Mouse (Mus musculus) erythroblast, embryonic 14.5 days (primary cell): ENCODE results near the gene Krtap2-4. TPM values are rescaled to one million over a fixed set of nuclear protein-coding genes. Genes with fewer than 3 reads are reported as not detected.

ENCODE experiments used
- H3K27me3 ChIP-seq: 2 replicates; pipeline ENCODE4 v1.6.1; 2012; ENCODE audit warnings: inconsistent platforms; ENCODE audit not compliant: control insufficient read depth
- H3K36me3 ChIP-seq: 2 replicates; pipeline ENCODE4 v1.6.1; 2012; ENCODE audit warnings: mild to moderate bottlenecking, inconsistent platforms; ENCODE audit not compliant: control insufficient read depth
- H3K4me1 ChIP-seq: 2 replicates; pipeline ENCODE4 v1.6.1; 2012; ENCODE audit warnings: inconsistent platforms; ENCODE audit not compliant: control insufficient read depth
- H3K4me3 ChIP-seq: replicated peaks from 2 replicates; pipeline ENCODE3; 2012; ENCODE audit warnings: moderate library complexity, mild to moderate bottlenecking, inconsistent platforms
- H3K9me3 ChIP-seq: 2 replicates; pipeline ENCODE4 v1.6.1; 2012; ENCODE audit warnings: low read length, inconsistent platforms, mixed read lengths; ENCODE audit not compliant: control insufficient read depth
- GATA1 ChIP-seq: IDR thresholded peaks from 2 replicates; pipeline ENCODE4 v1.6.1; 2012; ENCODE audit warnings: low read length, inconsistent platforms, mixed read lengths
- TAL1 ChIP-seq: IDR thresholded peaks from 3 replicates; pipeline ENCODE4 v1.6.1; 2012; ENCODE audit warnings: low read length, inconsistent platforms, mixed read lengths
- polyA plus RNA-seq: library from polyadenylated mRNA; stranded (reverse); fragments of >175 nt; gene quantifications from 2 replicates; pipeline ENCODE4 v1.2.3, GENCODE M21; 2012

Krtap2-4 gene
- polyA plus RNA-seq, 1 experiment, result not detected

DNA sequence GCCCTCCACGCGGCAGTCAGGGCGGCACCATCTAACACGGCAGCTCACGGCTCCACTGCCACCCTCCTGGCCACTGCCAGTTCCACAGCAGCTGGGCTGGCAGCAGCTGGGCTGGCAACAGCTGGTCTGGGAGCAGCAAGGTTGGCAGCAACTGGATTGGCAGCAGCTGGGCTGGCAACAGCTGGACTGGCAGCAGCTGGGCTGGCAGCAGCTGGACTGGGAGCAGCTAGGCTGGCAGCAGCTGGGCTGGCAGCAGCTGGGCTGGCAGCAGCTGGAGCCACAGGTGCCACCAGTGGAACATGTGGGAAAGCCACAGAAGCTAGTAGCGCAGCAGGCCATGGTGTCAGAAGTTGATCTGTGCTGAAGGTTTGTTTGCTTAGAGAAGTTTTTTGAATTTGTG is 23.7 kb downstream of the Krtap2-4 start, which contains the start of gene Krtap1-3:
Krtap1-3 (minus strand) TSS at position 359 of the 400 bp plus-strand sequence.
- H3K36me3 ChIP-seq, result no peaks in the 10 kb centered on the region
- H3K4me3 ChIP-seq, result no peak within 1 kb of the TSS
- no peaks in the 10 kb centered on the region for H3K27me3 ChIP-seq
- TF ChIP-seq GATA1 (no peak), TAL1 (no peak)
- peaks cover 2% of the 10 kb centered on the region; the same call in 1 of the 2 replicates for H3K9me3 ChIP-seq
- H3K4me1 ChIP-seq, result no peaks in the 10 kb centered on the region

DNA sequence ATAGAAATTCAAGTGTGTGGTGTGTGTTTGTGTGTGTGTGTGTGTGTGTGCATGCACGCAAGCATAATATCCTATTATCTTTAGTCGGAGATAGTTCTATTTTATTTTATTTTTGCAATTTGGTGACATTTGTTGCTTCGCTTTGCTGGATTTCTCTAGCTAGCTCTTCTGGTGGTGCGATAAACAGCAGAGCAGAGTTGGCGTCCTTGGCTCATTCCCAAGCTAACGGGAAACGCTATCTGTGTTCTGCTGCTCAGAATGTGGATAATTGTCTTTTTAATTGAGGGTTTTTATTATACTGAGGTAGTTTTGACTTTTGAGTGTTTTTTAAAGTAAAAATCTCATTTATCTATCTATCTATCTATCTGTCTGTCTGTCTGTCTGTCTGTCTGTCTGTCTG is 29.6 kb downstream of the Krtap2-4 start:
- TF ChIP-seq TAL1 (no peak), GATA1 (no peak)
- H3K4me1 ChIP-seq, result no peaks in the 10 kb centered on the region

DNA sequence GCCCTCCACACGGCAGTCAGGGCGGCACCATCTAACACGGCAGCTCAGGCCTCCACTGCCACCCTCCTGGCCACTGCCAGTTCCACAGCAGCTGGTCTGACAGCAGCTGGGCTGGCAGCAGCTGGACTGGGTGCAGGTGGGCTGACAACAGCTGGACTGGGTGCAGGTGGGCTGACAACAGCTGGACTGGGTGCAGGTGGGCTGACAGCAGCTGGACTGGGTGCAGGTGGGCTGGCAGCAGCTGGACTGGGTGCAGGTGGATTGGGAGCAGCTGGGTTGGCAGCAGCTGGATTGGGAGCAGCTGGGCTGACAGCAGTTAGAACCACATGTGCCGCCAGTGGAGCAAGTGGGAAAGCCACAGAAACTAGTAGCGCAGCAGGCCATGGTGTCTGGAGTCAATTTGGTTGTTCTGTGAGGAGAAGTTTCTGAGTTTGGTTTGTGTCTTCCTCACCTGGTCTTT is 31.4 kb downstream of the Krtap2-4 start, which contains the start of gene Krtap1-4:
Krtap1-4 (minus strand) TSS at position 410 of the 460 bp plus-strand sequence.
- H3K27me3 ChIP-seq, result no peaks in the 10 kb centered on the region
- TF ChIP-seq GATA1 (no peak), TAL1 (no peak)
- H3K4me1 ChIP-seq, result no peaks in the 10 kb centered on the region
- peaks cover 3% of the 10 kb centered on the region for H3K9me3 ChIP-seq
- no peaks in the 10 kb centered on the region for H3K36me3 ChIP-seq
- H3K4me3 ChIP-seq, result no peak within 1 kb of the TSS

More for the DNA sequence above, 29.6 kb downstream of the Krtap2-4 start:
- Histone ChIP-seq H3K9me3 (peaks cover 3% of the 10 kb centered on the region), H3K36me3 (no peaks in the 10 kb centered on the region), H3K27me3 (no peaks in the 10 kb centered on the region), H3K4me3 (no peak overlapping the region)

DNA sequence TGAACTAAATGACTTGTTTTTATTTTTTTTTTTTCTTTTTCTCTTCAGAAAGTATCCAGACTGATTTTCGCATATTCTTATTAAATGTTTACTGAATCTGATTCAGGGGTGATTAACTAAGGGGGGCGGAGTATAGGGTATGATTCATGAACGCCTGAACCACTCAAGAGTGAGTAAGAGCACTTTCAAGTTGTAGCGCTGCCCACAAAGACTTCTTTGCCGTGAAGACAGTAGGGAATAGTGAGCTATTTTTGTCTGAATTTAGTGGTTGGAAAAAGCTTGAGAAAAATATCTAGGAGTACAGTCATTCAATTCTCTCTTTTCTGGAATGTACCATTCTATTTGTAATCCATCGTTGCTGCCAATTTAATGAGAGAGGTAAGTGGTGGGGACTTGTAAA is 33.1 kb downstream of the Krtap2-4 start:
- Histone ChIP-seq H3K4me1 (no peaks in the 10 kb centered on the region), H3K9me3 (peaks cover 3% of the 10 kb centered on the region), H3K27me3 (no peaks in the 10 kb centered on the region), H3K36me3 (no peaks in the 10 kb centered on the region), H3K4me3 (no peak overlapping the region)
- TF ChIP-seq GATA1, result no peak
- TF ChIP-seq TAL1, result no peak

DNA sequence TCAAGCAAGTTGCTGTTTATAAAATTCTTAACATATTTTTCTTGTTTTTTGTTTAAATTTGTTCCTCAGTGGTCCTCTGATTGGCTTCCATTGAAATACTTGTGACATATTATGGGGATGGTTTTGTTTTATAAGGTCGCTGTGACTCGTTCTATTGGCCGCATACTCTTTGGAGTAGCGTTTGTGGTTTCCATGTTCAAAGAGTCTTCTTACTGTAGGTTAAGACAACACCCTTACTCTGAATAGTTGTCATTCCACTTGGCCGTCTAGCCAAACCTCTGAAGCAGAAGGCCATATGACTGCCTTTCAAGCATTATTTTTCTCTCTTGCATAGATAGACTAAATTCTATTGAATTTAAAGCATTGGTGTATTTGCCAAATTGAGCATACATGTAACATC is 33.6 kb downstream of the Krtap2-4 start:
- Histone ChIP-seq H3K4me3 (no peak overlapping the region), H3K9me3 (peaks cover 3% of the 10 kb centered on the region), H3K4me1 (no peaks in the 10 kb centered on the region), H3K36me3 (no peaks in the 10 kb centered on the region), H3K27me3 (no peaks in the 10 kb centered on the region)
- TF ChIP-seq TAL1 (no peak), GATA1 (no peak)

DNA sequence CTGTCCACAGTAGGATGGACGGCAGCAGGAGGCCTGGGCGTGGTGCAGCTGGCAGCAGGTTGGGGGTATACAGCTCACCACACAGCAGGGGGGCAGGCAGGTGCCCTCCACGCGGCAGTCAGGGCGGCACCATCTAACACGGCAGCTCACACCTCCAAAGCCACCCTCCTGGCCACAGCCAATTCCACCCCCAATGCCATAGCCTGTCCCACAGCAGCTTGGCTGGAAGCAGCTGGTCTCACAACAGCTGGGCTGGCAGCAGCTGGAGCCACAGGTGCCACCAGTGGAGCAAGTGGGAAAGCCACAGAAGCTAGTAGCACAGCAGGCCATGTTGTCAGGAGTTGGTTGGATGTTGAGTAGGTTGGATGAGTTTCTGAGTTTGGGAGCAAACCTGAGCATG is 34.0 kb downstream of the Krtap2-4 start, which contains the start of gene Krtap1-5:
Krtap1-5 (minus strand) TSS at position 381 of the 400 bp plus-strand sequence.
- no peak within 1 kb of the TSS for H3K4me3 ChIP-seq
- no peaks in the 10 kb centered on the region for H3K4me1 ChIP-seq
- no peak for TF ChIP-seq GATA1
- no peak for TF ChIP-seq TAL1
- peaks cover 3% of the 10 kb centered on the region for H3K9me3 ChIP-seq
- no peaks in the 10 kb centered on the region for H3K36me3 ChIP-seq
- no peaks in the 10 kb centered on the region for H3K27me3 ChIP-seq

DNA sequence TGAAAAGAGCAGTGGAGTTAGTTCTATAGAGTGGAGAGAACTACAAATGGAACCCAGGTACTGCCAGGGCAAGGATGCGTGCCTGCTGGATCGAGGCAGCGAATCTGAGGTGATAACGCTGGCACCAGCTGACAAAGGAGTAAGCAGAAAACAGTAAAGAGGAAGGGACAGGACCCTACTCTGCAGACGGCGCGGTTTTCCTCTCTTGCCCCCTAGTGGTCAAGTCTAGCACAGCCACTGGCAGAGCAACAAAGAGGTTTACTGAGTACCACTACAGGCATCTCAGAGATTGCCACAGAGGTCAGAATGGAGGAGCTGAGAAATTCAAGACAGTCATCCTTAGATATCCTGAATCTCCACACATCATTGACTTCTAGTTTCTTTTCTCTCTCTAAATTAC is 40.5 kb downstream of the Krtap2-4 start:
- Histone ChIP-seq H3K9me3 (no peaks in the 10 kb centered on the region), H3K36me3 (no peaks in the 10 kb centered on the region), H3K4me3 (no peak overlapping the region), H3K4me1 (no peaks in the 10 kb centered on the region), H3K27me3 (no peaks in the 10 kb centered on the region)
- no peak for TF ChIP-seq TAL1
- no peak for TF ChIP-seq GATA1

DNA sequence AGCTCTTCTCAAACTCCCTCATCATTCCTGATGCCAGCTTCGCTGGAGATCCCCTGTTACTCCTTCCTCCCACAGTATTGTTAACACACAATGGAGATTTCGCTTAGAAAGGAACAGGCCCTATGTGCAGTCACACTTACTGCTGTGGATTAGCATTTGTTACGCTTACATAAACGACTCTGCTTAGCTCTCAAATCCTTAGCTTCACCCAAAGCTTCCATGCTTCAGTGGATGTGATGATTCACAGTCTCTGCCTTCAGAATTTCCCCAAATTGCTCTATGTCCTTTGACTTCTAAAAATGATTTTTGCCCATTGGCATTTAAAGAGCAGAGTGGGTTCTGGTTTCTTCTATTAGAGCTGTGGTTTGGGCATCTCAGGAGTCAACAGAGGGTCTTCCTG is 41.5 kb downstream of the Krtap2-4 start:
- Histone ChIP-seq H3K4me1 (no peaks in the 10 kb centered on the region), H3K36me3 (no peaks in the 10 kb centered on the region), H3K27me3 (no peaks in the 10 kb centered on the region), H3K9me3 (no peaks in the 10 kb centered on the region), H3K4me3 (no peak overlapping the region)
- TF ChIP-seq TAL1, result no peak
- no peak for TF ChIP-seq GATA1

DNA sequence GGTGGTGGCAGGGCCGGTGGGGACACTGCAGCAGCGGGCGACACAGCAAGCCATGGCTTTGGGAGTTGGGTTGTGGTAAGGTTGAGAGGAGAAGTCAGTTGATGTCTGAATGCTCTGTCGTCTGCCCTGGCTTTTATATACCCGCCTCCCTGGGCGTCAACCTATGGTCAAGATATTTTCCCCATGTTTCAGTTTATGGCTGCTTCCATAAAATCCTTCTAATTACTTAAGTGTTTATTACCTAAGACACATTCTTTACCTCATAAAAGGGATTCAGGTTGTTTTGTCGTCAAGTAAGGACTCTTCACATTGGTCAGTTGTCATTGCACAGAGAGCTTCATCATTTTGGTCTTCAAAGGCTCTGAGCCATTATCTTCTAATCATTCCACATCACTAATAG is 48.1 kb downstream of the Krtap2-4 start, which contains the start of gene Krtap3-1:
Krtap3-1 (minus strand) TSS at position 101 of the 400 bp plus-strand sequence.
- Histone ChIP-seq H3K36me3 (no peaks in the 10 kb centered on the region), H3K9me3 (0 out of 2 replicates have a peak, but pooled peaks cover 2% of the 10 kb centered on the region), H3K4me1 (no peaks in the 10 kb centered on the region), H3K27me3 (no peaks in the 10 kb centered on the region), H3K4me3 (no peak within 1 kb of the TSS)
- no peak for TF ChIP-seq GATA1
- TF ChIP-seq TAL1, result no peak

Other genes with a start within 250 kb of the Krtap2-4 start
- not detected in 2 replicates for gene Krt28, start 239.9 kb downstream of the Krtap2-4 start, polyA plus RNA-seq
- gene Krt10, start 225.5 kb downstream of the Krtap2-4 start, polyA plus RNA-seq, result 0.22 and 0.51 TPM in 2 replicates
- gene Krt12, start 192.6 kb downstream of the Krtap2-4 start, polyA plus RNA-seq, result not detected in 2 replicates
- gene Krt20, start 176.7 kb downstream of the Krtap2-4 start, polyA plus RNA-seq, result not detected in 2 replicates
- gene Krt23, start 121.7 kb downstream of the Krtap2-4 start, polyA plus RNA-seq, result not detected in 2 replicates
- gene Krt39, start 93.5 kb downstream of the Krtap2-4 start, polyA plus RNA-seq, result not detected in 2 replicates
- gene Krt40, start 71.7 kb downstream of the Krtap2-4 start, polyA plus RNA-seq, result not detected in 2 replicates
- not detected in 2 replicates for gene Krtap3-3, start 64.0 kb downstream of the Krtap2-4 start, polyA plus RNA-seq
- gene Krtap3-2, start 58.0 kb downstream of the Krtap2-4 start, polyA plus RNA-seq, result not detected in 2 replicates
- not detected in 2 replicates for gene Gm11939, start 55.4 kb downstream of the Krtap2-4 start, polyA plus RNA-seq
- not detected in 2 replicates for gene Krtap3-1, start 48.2 kb downstream of the Krtap2-4 start, polyA plus RNA-seq
- not detected in 2 replicates for gene Krtap1-5, start 33.8 kb downstream of the Krtap2-4 start, polyA plus RNA-seq
- not detected in 2 replicates for gene Krtap1-4, start 31.2 kb downstream of the Krtap2-4 start, polyA plus RNA-seq
- not detected in 2 replicates for gene Krtap1-3, start 23.5 kb downstream of the Krtap2-4 start, polyA plus RNA-seq
- gene Krtap9-3, start 16.7 kb downstream of the Krtap2-4 start, polyA plus RNA-seq, result not detected in 2 replicates
- not detected in 2 replicates for gene Gm11938, start 11.5 kb downstream of the Krtap2-4 start, polyA plus RNA-seq
- not detected in 2 replicates for gene Gm11937, start 4.7 kb downstream of the Krtap2-4 start, polyA plus RNA-seq
- gene Gm11562, start 5.6 kb upstream of the Krtap2-4 start, polyA plus RNA-seq, result not detected in 2 replicates
- not detected in 2 replicates for gene Krtap4-1, start 13.4 kb upstream of the Krtap2-4 start, polyA plus RNA-seq
- gene Krtap4-2, start 20.2 kb upstream of the Krtap2-4 start, polyA plus RNA-seq, result not detected in 2 replicates
- not detected in 2 replicates for gene Krtap4-7, start 29.2 kb upstream of the Krtap2-4 start, polyA plus RNA-seq
- not detected in 2 replicates for gene Gm11555, start 35.4 kb upstream of the Krtap2-4 start, polyA plus RNA-seq
- gene Gm11563, start 44.1 kb upstream of the Krtap2-4 start, polyA plus RNA-seq, result not detected in 2 replicates
- not detected in 2 replicates for gene Krtap4-6, start 51.1 kb upstream of the Krtap2-4 start, polyA plus RNA-seq
- gene Gm14190, start 75.9 kb upstream of the Krtap2-4 start, polyA plus RNA-seq, result not detected in 2 replicates
- not detected in 2 replicates for gene Gm14180, start 119.4 kb upstream of the Krtap2-4 start, polyA plus RNA-seq
- gene Gm11595, start 158.1 kb upstream of the Krtap2-4 start, polyA plus RNA-seq, result not detected in 2 replicates
- not detected in 2 replicates for gene Krtap4-8, start 165.9 kb upstream of the Krtap2-4 start, polyA plus RNA-seq
- not detected in 2 replicates for gene Krtap4-9, start 170.4 kb upstream of the Krtap2-4 start, polyA plus RNA-seq
- gene Gm11596, start 178.6 kb upstream of the Krtap2-4 start, polyA plus RNA-seq, result not detected in 2 replicates
- not detected in 2 replicates for gene Gm11569, start 184.1 kb upstream of the Krtap2-4 start, polyA plus RNA-seq
- gene Gm11554, start 189.6 kb upstream of the Krtap2-4 start, polyA plus RNA-seq, result not detected in 2 replicates
- not detected in 2 replicates for gene Krtap4-13, start 195.0 kb upstream of the Krtap2-4 start, polyA plus RNA-seq
- not detected in 2 replicates for gene Gm11564, start 200.8 kb upstream of the Krtap2-4 start, polyA plus RNA-seq
- not detected in 2 replicates for gene 2300003K06Rik, start 223.2 kb upstream of the Krtap2-4 start, polyA plus RNA-seq
- not detected in 2 replicates for gene Krtap4-16, start 236.8 kb upstream of the Krtap2-4 start, polyA plus RNA-seq
- gene Gm11568, start 243.1 kb upstream of the Krtap2-4 start, polyA plus RNA-seq, result 0.04 TPM in 1 of 2 replicates, not detected in the other
- gene Gm11559, start 249.6 kb upstream of the Krtap2-4 start, polyA plus RNA-seq, result not detected in 2 replicates